Mouse (Mus musculus) neural tube, postnatal 0 days (tissue): ENCODE results near the gene Vmn2r74. TPM values are rescaled to one million over a fixed set of nuclear protein-coding genes. Genes with fewer than 3 reads are reported as not detected.

ENCODE experiments used
- polyA plus RNA-seq: library from polyadenylated mRNA; unstranded; fragments of >200 nt; fragmentation: Nextera tagmentation; extraction: Ambion mirVana; gene quantifications from 2 replicates; pipeline ENCODE4 v1.2.1, GENCODE M21; 2015

Gene Vmn2r74
- polyA plus RNA-seq: not detected in 2 replicates

DNA sequence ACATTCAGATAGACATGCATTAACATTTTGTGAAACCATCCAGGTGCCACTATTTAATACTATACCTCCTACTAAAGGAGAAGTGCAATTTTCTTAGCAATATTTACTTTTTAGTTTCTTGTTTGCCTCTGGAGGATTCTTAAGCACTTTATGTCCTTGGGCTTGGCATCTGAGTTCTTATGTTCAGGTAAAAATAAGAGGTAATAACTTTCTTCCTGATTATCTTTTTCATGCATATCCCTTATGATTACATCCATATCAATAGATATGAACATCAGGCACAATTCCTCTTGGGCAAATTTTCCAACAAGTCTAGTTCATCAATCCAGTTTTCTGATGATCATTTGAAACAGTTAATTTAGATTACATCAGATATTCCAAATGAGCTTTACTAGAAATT is at the start of gene Vmn2r74:
TSS of gene Vmn2r74 (minus strand) at position 101 of the 400 bp plus-strand sequence.

Other genes with a start within 250 kb of the Vmn2r74 start
- gene Vmn2r72, start 206.5 kb downstream of the Vmn2r74 start, polyA plus RNA-seq: not detected in 2 replicates
- not detected in 2 replicates for gene Vmn2r73, start 85.4 kb downstream of the Vmn2r74 start, polyA plus RNA-seq
- not detected in 2 replicates for gene Vmn2r75, start 210.1 kb upstream of the Vmn2r74 start, polyA plus RNA-seq